Mouse (Mus musculus): ENCODE measurements around the gene Ttc39b. TPM values are rescaled to one million over a fixed set of nuclear protein-coding genes. Genes with fewer than 3 reads are reported as not detected.

Ttc39b gene
- total and polyA plus RNA-seq, 3 experiments = 0.49 TPM; not detected in 2

DNA sequence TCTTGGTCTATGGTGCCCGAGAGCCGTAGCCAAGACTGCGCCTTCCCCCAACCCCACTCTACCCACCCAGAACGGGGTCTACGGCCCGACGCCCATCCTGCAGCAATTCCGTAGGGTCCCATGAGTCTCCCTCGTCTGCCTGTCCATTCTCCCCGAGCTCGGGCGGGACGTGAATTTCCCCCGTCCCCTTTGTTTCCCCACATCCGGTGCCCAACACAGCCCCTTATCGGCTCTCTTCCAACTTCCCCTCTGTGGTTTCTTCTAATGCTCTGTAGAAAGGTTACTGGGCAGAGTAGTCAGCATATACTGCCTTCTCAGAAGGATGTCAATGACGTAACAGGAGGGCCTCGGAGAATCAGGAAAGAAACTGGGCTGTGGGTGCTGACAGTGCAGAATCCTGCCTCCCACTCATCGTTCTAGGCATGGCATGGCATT is 50.4 kb downstream of the Ttc39b start:
- no peak for DNase-seq (ENCODE audit: low spot score)

DNA sequence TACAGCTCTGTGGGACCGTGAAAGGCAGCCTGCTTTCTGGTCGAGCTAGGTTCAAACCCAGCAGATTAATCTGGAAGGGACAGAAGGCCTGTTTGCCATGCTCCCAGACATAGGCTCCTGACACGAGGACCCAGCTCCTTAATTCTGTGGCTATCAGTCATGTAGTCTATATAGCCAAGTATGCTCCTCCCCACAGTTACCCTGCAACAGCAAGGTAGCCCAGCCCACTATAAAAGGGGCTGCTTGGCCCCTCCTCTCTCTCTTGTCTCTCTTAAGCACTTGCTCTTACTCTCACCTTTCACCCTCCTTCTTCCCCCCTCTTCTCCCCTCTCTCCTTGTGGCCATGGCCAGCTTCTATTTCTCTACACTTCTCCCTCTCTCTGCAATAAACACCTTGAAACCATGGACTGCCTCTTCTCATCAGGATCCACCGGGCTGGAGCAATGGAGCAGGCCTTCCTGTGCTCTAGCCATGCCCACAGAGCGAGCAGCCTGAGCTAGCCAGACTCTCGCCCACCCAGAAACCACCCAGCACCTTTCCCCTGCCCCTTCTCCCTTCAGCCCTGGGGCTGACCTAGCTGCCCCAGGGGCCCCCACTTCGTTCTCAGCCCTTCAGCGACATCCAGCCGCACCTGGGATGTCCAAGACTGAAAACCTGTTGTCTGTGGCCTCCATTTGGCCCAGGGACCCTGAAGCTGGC is 51.0 kb downstream of the Ttc39b start:
- ATAC-seq (ENCODE audit: extremely low read depth, insufficient number of reproducible peaks, low FRiP score, poor library complexity, severe bottlenecking) = no peak
- Histone ChIP-seq H3K4me1 (ENCODE audit: insufficient read depth, low read depth, low read length) (no peaks in the 10 kb centered on the region), H3K4me3 (ENCODE audit: low read depth, low read length) (no peak overlapping the region), H3K27me3 (ENCODE audit: insufficient read depth, low read length) (no peaks in the 10 kb centered on the region), H3K36me3 (replicated peaks) (no peaks in the 10 kb centered on the region), H3K9me3 (replicated peaks) (peaks cover 36% of the 10 kb centered on the region)
- no peak for DNase-seq (ENCODE audit: low spot score)
- TF ChIP-seq GATA2 (IDR thresholded peaks at IDR 0.05; ENCODE audit: borderline replicate concordance, low read depth, low read length) (no peak), POLR2AphosphoS5 (IDR thresholded peaks at IDR 0.05; ENCODE audit: insufficient replicate concordance, low read depth, low read length) (no peak), GATA1 (IDR thresholded peaks at IDR 0.05; ENCODE audit: borderline replicate concordance, low read length) (no peak), TAL1 (conservative IDR thresholded peaks at IDR 0.05; ENCODE audit: low read depth, low read length) (no peak), CTCF (IDR thresholded peaks at IDR 0.05; ENCODE audit: low read depth, low read length) (no peak)

More for the DNA sequence above, 50.4 kb downstream of the Ttc39b start:
- no peak overlapping the region for H3K4me3 ChIP-seq (ENCODE audit: low read depth, low read length)
- H3K27me3 ChIP-seq (ENCODE audit: insufficient read depth, low read length) = no peaks in the 10 kb centered on the region
- no peaks in the 10 kb centered on the region for H3K4me1 ChIP-seq (ENCODE audit: insufficient read depth, low read depth, low read length)
- no peak for ATAC-seq (ENCODE audit: extremely low read depth, insufficient number of reproducible peaks, low FRiP score, poor library complexity, severe bottlenecking)
- H3K36me3 ChIP-seq (replicated peaks) = no peaks in the 10 kb centered on the region
- TF ChIP-seq GATA1 (IDR thresholded peaks at IDR 0.05; ENCODE audit: borderline replicate concordance, low read length) (no peak), CTCF (IDR thresholded peaks at IDR 0.05; ENCODE audit: low read depth, low read length) (no peak), GATA2 (IDR thresholded peaks at IDR 0.05; ENCODE audit: borderline replicate concordance, low read depth, low read length) (no peak), POLR2AphosphoS5 (IDR thresholded peaks at IDR 0.05; ENCODE audit: insufficient replicate concordance, low read depth, low read length) (no peak), TAL1 (conservative IDR thresholded peaks at IDR 0.05; ENCODE audit: low read depth, low read length) (no peak)
- H3K9me3 ChIP-seq (replicated peaks) = peaks cover 36% of the 10 kb centered on the region

DNA sequence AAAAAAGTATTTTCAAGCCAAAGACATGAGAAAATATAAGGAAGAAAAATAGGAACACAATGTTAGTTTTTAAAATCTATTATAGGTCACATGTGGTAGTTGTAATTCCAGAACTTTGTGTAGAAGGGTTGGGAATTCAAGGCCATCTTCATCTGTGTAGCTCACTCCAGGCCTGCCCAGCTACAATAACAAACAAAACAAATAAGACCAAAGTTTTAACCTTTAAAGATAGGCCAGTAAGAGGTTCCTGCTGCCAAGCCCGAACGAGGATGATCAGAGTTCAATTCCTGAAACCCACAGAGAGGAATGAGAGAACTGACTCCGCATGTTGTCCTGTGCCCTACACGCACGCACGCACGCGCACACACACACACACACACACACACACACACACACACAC is 53.6 kb downstream of the Ttc39b start:
- H3K9me3 ChIP-seq (replicated peaks) = peaks cover 48% of the 10 kb centered on the region
- TF ChIP-seq GATA2 (IDR thresholded peaks at IDR 0.05; ENCODE audit: borderline replicate concordance, low read depth, low read length) (no peak), GATA1 (IDR thresholded peaks at IDR 0.05; ENCODE audit: borderline replicate concordance, low read length) (no peak), POLR2AphosphoS5 (IDR thresholded peaks at IDR 0.05; ENCODE audit: insufficient replicate concordance, low read depth, low read length) (no peak), CTCF (IDR thresholded peaks at IDR 0.05; ENCODE audit: low read depth, low read length) (no peak), TAL1 (conservative IDR thresholded peaks at IDR 0.05; ENCODE audit: low read depth, low read length) (no peak)
- H3K4me1 ChIP-seq (ENCODE audit: insufficient read depth, low read depth, low read length) = no peaks in the 10 kb centered on the region
- ATAC-seq (ENCODE audit: extremely low read depth, insufficient number of reproducible peaks, low FRiP score, poor library complexity, severe bottlenecking) = no peak
- no peak overlapping the region for H3K4me3 ChIP-seq (ENCODE audit: low read depth, low read length)
- no peak for DNase-seq (ENCODE audit: low spot score)
- H3K27me3 ChIP-seq (ENCODE audit: insufficient read depth, low read length) = no peaks in the 10 kb centered on the region
- no peaks in the 10 kb centered on the region for H3K36me3 ChIP-seq (replicated peaks)

DNA sequence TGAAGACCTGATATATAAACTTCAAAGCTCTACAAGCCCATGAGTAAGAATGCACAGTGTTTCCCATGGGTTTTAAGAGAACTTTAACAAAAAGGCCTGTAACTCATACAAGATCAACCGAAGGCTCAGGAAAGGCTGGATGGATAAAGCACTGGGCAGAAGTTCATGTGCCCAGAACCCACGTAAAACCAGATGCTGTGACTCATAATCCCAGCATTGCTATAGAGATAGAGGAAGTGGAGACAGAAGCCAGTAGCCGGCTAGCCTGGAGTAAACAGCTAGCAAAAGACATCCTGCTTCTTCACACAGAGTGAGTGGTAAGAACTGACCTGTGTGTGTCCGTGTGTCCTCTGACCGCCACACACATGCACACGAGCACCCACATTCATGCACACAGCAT is 54.4 kb downstream of the Ttc39b start:
- H3K36me3 ChIP-seq (replicated peaks) = no peaks in the 10 kb centered on the region
- no peak overlapping the region for H3K4me3 ChIP-seq (ENCODE audit: low read depth, low read length)
- H3K9me3 ChIP-seq (replicated peaks) = peaks cover 47% of the 10 kb centered on the region
- no peaks in the 10 kb centered on the region for H3K4me1 ChIP-seq (ENCODE audit: insufficient read depth, low read depth, low read length)
- DNase-seq (ENCODE audit: low spot score) = no peak
- no peak for TF ChIP-seq CTCF (IDR thresholded peaks at IDR 0.05; ENCODE audit: low read depth, low read length)
- no peak for TF ChIP-seq GATA1 (IDR thresholded peaks at IDR 0.05; ENCODE audit: borderline replicate concordance, low read length)
- TF ChIP-seq TAL1 (conservative IDR thresholded peaks at IDR 0.05; ENCODE audit: low read depth, low read length) = no peak
- no peak for TF ChIP-seq POLR2AphosphoS5 (IDR thresholded peaks at IDR 0.05; ENCODE audit: insufficient replicate concordance, low read depth, low read length)
- TF ChIP-seq GATA2 (IDR thresholded peaks at IDR 0.05; ENCODE audit: borderline replicate concordance, low read depth, low read length) = no peak
- H3K27me3 ChIP-seq (ENCODE audit: insufficient read depth, low read length) = no peaks in the 10 kb centered on the region
- no peak for ATAC-seq (ENCODE audit: extremely low read depth, insufficient number of reproducible peaks, low FRiP score, poor library complexity, severe bottlenecking)

DNA sequence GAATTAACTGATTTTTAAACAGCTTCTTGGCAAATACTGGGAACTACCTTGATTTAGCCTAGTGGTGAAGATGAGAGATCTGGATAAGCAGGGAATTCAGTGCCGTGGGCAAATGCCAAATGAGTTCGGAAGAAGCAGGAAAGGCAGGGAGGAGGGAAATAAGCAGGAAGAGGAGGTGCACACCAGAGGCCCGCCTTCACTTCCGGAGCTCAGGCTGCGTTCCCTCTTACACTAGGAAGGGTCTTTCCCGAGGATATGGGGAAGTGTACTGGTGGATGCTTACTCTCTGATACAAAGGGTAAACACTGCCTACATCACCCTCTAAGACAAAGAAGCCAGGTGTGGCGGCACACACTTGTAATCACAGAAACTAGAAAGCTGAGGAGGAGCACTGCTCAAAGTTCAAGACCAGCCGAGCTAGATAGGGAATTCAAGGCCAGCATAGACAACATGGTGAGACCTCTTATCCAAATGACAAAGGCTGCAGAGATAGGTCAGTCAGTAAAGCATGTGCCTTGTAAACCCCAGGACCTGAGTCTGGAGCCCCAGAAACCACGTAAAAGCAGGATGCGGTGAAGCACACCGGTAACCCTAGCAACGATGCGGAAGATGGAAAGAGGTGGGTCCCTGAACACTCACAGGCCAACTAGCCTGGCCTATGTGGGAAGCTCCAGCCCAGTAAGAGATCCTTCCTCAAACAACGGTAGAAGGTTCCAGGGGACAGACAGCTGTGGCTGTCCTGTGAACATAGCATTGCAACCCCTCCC is 57.9 kb downstream of the Ttc39b start:
- Histone ChIP-seq H3K9me3 (replicated peaks) (peaks cover 48% of the 10 kb centered on the region), H3K4me3 (ENCODE audit: low read depth, low read length) (no peak overlapping the region), H3K36me3 (replicated peaks) (no peaks in the 10 kb centered on the region), H3K27me3 (ENCODE audit: insufficient read depth, low read length) (no peaks in the 10 kb centered on the region), H3K4me1 (ENCODE audit: insufficient read depth, low read depth, low read length) (no peaks in the 10 kb centered on the region)
- ATAC-seq (ENCODE audit: extremely low read depth, insufficient number of reproducible peaks, low FRiP score, poor library complexity, severe bottlenecking) = no peak
- DNase-seq (ENCODE audit: low spot score) = no peak
- TF ChIP-seq TAL1 (conservative IDR thresholded peaks at IDR 0.05; ENCODE audit: low read depth, low read length) = no peak
- TF ChIP-seq CTCF (IDR thresholded peaks at IDR 0.05; ENCODE audit: low read depth, low read length) = no peak
- no peak for TF ChIP-seq GATA2 (IDR thresholded peaks at IDR 0.05; ENCODE audit: borderline replicate concordance, low read depth, low read length)
- TF ChIP-seq GATA1 (IDR thresholded peaks at IDR 0.05; ENCODE audit: borderline replicate concordance, low read length) = no peak
- TF ChIP-seq POLR2AphosphoS5 (IDR thresholded peaks at IDR 0.05; ENCODE audit: insufficient replicate concordance, low read depth, low read length) = no peak

DNA sequence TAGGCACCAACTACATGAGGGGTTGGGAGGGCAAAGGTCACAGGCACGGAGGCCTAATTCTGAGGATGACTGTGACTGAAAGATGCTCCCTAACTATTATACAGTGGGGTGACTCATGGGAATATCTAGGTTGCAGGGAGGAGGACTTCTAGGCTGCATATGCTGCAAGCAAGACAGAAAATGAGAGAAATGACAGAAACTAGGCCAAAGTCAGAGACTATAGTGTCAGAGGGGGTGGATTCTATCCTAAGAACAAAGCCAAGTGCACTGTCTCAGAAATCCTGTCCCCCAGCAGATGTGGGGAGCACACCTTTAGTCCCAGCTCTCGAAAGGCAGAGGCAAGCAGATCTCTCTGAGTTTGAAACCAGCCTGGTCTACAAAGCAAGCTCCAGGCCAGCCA is 59.2 kb downstream of the Ttc39b start:
- DNase-seq (ENCODE audit: low spot score) (no peak), ATAC-seq (ENCODE audit: extremely low read depth, insufficient number of reproducible peaks, low FRiP score, poor library complexity, severe bottlenecking) (no peak)
- no peaks in the 10 kb centered on the region for H3K4me1 ChIP-seq (ENCODE audit: insufficient read depth, low read depth, low read length)
- H3K4me3 ChIP-seq (ENCODE audit: low read depth, low read length) = no peak overlapping the region
- H3K27me3 ChIP-seq (ENCODE audit: insufficient read depth, low read length) = no peaks in the 10 kb centered on the region
- peaks cover 55% of the 10 kb centered on the region for H3K9me3 ChIP-seq (replicated peaks)
- TF ChIP-seq TAL1 (conservative IDR thresholded peaks at IDR 0.05; ENCODE audit: low read depth, low read length) = no peak
- no peak for TF ChIP-seq CTCF (IDR thresholded peaks at IDR 0.05; ENCODE audit: low read depth, low read length)
- TF ChIP-seq GATA2 (IDR thresholded peaks at IDR 0.05; ENCODE audit: borderline replicate concordance, low read depth, low read length) = no peak
- TF ChIP-seq GATA1 (IDR thresholded peaks at IDR 0.05; ENCODE audit: borderline replicate concordance, low read length) = no peak
- TF ChIP-seq POLR2AphosphoS5 (IDR thresholded peaks at IDR 0.05; ENCODE audit: insufficient replicate concordance, low read depth, low read length) = no peak
- H3K36me3 ChIP-seq (replicated peaks) = no peaks in the 10 kb centered on the region

All from G1E (cell line).